ENCODE assay signal across 12 mouse cellular contexts in the genomic region with DNA sequence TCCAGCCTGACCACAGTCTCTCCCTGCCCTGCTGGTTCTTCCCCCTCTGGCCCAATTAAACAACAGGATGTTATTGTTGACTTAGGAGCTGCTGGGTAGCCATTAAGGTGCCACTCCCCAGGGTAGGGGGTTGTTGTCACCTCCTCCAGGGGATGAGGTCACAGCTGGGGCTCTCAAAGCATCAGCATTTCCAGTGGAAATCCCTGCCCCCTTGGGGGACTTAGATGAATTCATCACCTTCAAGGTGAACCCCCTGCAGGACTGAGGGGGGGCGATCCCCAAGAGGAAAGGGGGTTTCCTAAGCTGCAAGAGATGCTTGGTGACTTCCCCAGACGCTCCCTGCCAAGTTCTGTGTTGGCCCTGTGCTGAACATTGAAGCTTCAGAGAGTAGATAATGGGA. TPM values are rescaled to one million over a fixed set of nuclear protein-coding genes. Genes with fewer than 3 reads are reported as not detected.
DNase-seq lines count a peak whose midpoint lies in the region; ATAC-seq lines count a peak whose summit lies in the region.
"Had no signal": no experiment of that assay in that cellular context is flagged by ENCODE, and none has a peak within 500 bp of the region (broad histone marks: within the 10 kb centered on the region; RNA-seq: fewer than 3 reads in every experiment).

No protein-coding gene starts in this region.

- peaks cover 31% of the 10 kb centered on the region for H3K27me3 ChIP-seq in hindbrain, embryonic 12.5 days
- H3K27me3 ChIP-seq in hindbrain, embryonic 11.5 days (ENCODE audit: control insufficient read depth, insufficient read depth, low read length), result peaks cover 25% of the 10 kb centered on the region

- H3K4me2 ChIP-seq in hindbrain, embryonic 12.5 days (replicated peaks), result 0 out of 2 replicates have a peak overlapping the region, but pooled peaks have one; percentile 6
- no peak overlapping the region for H3K4me2 ChIP-seq in hindbrain, embryonic 11.5 days (replicated peaks; ENCODE audit: low read depth, low read length)

- no peak overlapping the region for H3K4me3 ChIP-seq in hindbrain, embryonic 12.5 days
- H3K4me3 ChIP-seq in hindbrain, embryonic 11.5 days (ENCODE audit: low read depth, low read length), result no peak overlapping the region
- H3K4me3 ChIP-seq: megakaryocyte, embryonic 14.5 days; neural tube, embryonic 12.5 days had no signal

- no peak overlapping the region for H3K27ac ChIP-seq in hindbrain, embryonic 12.5 days
- no peak overlapping the region for H3K27ac ChIP-seq in hindbrain, embryonic 11.5 days (ENCODE audit: low read depth, low read length)
- H3K27ac ChIP-seq: liver, embryonic 14.5 days; neural tube, embryonic 12.5 days had no signal

- no peak for ATAC-seq in hindbrain, embryonic 12.5 days (ENCODE audit: low FRiP score)
- no peak for ATAC-seq in hindbrain, embryonic 11.5 days (ENCODE audit: low FRiP score)
- no peak for ATAC-seq in megakaryocyte progenitor cell, adult 5-6 weeks (replicated peaks; ENCODE audit: poor library complexity)

- H3K36me3 ChIP-seq in hindbrain, embryonic 12.5 days, result no peaks in the 10 kb centered on the region
- no peaks in the 10 kb centered on the region for H3K36me3 ChIP-seq in hindbrain, embryonic 11.5 days (ENCODE audit: control insufficient read depth, insufficient read depth, low read length)
- H3K36me3 ChIP-seq: neural tube, embryonic 12.5 days had no signal

- 30% methylated on average over 2 of the region's 2 CpGs for WGBS in hindbrain, embryonic 12.5 days
- WGBS in hindbrain, embryonic 11.5 days, result 20% methylated on average over 2 of the region's 2 CpGs

- H3K9me3 ChIP-seq in hindbrain, embryonic 12.5 days (replicated peaks), result no peaks in the 10 kb centered on the region
- no peaks in the 10 kb centered on the region for H3K9me3 ChIP-seq in hindbrain, embryonic 11.5 days (ENCODE audit: control insufficient read depth, low read length)
- H3K9me3 ChIP-seq: megakaryocyte, embryonic 14.5 days; neural tube, embryonic 12.5 days had no signal

- no peak overlapping the region for H3K9ac ChIP-seq in hindbrain, embryonic 12.5 days
- H3K9ac ChIP-seq in hindbrain, embryonic 11.5 days (ENCODE audit: low read depth, low read length), result no peak overlapping the region
- H3K9ac ChIP-seq: liver, embryonic 14.5 days; neural tube, embryonic 12.5 days had no signal

- H3K4me1 ChIP-seq in hindbrain, embryonic 12.5 days, result peaks cover 49% of the 10 kb centered on the region
- 0 out of 2 replicates have a peak, but pooled peaks cover 6% of the 10 kb centered on the region for H3K4me1 ChIP-seq in hindbrain, embryonic 11.5 days (replicated peaks; ENCODE audit: control insufficient read depth, insufficient read depth, low read length)

- peak; percentile 18 to 36 for DNase-seq in cerebellum, postnatal 14 days
- no peak for DNase-seq in cerebellum, adult 11 months
- DNase-seq in hindbrain, embryonic 11.5 days (ENCODE audit: low spot score), result no peak
- DNase-seq in spleen, postnatal 36 days (ENCODE audit: low spot score in 2 of 2), result peak; percentile 60 to 62
- DNase-seq in spleen, postnatal 4 days (ENCODE audit: low spot score in 2 of 2), result no peak
- no peak for DNase-seq in gastrocnemius, adult 18-20 months (ENCODE audit: low spot score)
- DNase-seq: kidney, postnatal 4 days had no signal

RNA-seq across cellular contexts. Expression of a gene that starts 3.2 kb away (rescaled TPM):
- 1.0 and 1.7 TPM in 2 replicates for polyA plus RNA-seq in hindbrain, embryonic 12.5 days (2016; fragmentation: Nextera tagmentation; extraction: Ambion mirVana)
- 2.0 and 3.6 TPM in 2 replicates for polyA plus RNA-seq in hindbrain, embryonic 11.5 days (2014; fragmentation: Nextera tagmentation; extraction: Ambion mirVana)
- 0.10 and 0.27 TPM in 2 replicates for total RNA-seq in megakaryocyte progenitor cell, adult 5-6 weeks (2015)
- 0.04 and 0.61 TPM in 2 replicates for total RNA-seq in megakaryocyte progenitor cell, adult 5-6 weeks (2017)
- 10 to 100 TPM; 10.6 to 13.0 TPM for total RNA-seq in gastrocnemius, adult 18-20 months (2021)

RNA-seq across cellular contexts. Expression of a gene that starts 32.3 kb away (rescaled TPM):
- 143 and 144 TPM in 2 replicates for polyA plus RNA-seq in hindbrain, embryonic 12.5 days (2016; fragmentation: Nextera tagmentation; extraction: Ambion mirVana)
- polyA plus RNA-seq in hindbrain, embryonic 11.5 days (2014; fragmentation: Nextera tagmentation; extraction: Ambion mirVana), result 121 and 122 TPM in 2 replicates
- total RNA-seq in megakaryocyte progenitor cell, adult 5-6 weeks (2015), result 72.7 and 78.4 TPM in 2 replicates
- 14.2 and 16.1 TPM in 2 replicates for total RNA-seq in megakaryocyte progenitor cell, adult 5-6 weeks (2017)
- 10 to 100 TPM; 87.4 to 95.1 TPM for total RNA-seq in gastrocnemius, adult 18-20 months (2021)

Comparison
In these comparisons a context has a peak if more than half of its experiments do, and no peak if none do; other contexts are left out.
1. DNase-seq: peak in cerebellum, postnatal 14 days (2 of 2) and spleen, postnatal 36 days (2 of 2); none in cerebellum, adult 11 months (single experiment), hindbrain, embryonic 11.5 days (single experiment), spleen, postnatal 4 days (0 of 2) and gastrocnemius, adult 18-20 months (single experiment).
2. RNA of a gene that starts 3.2 kb away (total RNA-seq): 10.6 to 13.0 TPM in gastrocnemius, adult 18-20 months; 0.04 to 0.61 TPM in megakaryocyte progenitor cell, adult 5-6 weeks; every median in the first group is over 4 times any median in the second.